8 mouse cellular contexts compared by ENCODE assay signal in genomic region chr11:99230261-99231048, GRCm38 (mm10). TPM values are rescaled to one million over a fixed set of nuclear protein-coding genes. Genes with fewer than 3 reads are reported as not detected.
A peak's percentile ranks its signal among the peaks of the same experiment; 100 is the strongest.
DNase-seq lines count a peak whose midpoint lies in the region; ATAC-seq and TF ChIP-seq lines count a peak whose summit lies in the region.

Gene Smarce1 (minus strand): TSS chr11:99231017.

- no peak for TF ChIP-seq CTCF in bone marrow, adult 2 months (IDR thresholded peaks at IDR 0.05; ENCODE audit: control insufficient read depth, insufficient read depth, low read length)
- no peak for TF ChIP-seq CTCF in heart, adult 2 months (IDR thresholded peaks at IDR 0.05)

- no peaks in the 10 kb centered on the region; the same call in 1 of the 2 replicates for H3K4me1 ChIP-seq in bone marrow, adult 2 months (ENCODE audit: control insufficient read depth, insufficient read depth, low read length)
- H3K4me1 ChIP-seq in embryonic facial prominence, embryonic 14.5 days (ENCODE audit: control insufficient read depth, insufficient read depth, low read length) = peaks cover 22% of the 10 kb centered on the region
- peaks cover 2% of the 10 kb centered on the region for H3K4me1 ChIP-seq in heart, adult 2 months (ENCODE audit: control insufficient read depth, insufficient read depth, low read length)
- peaks cover 28% of the 10 kb centered on the region for H3K4me1 ChIP-seq in limb, embryonic 13.5 days
- H3K4me1 ChIP-seq in midbrain, embryonic 15.5 days = peaks cover 38% of the 10 kb centered on the region

- no peaks in the 10 kb centered on the region for H3K27me3 ChIP-seq in embryonic facial prominence, embryonic 14.5 days (replicated peaks; ENCODE audit: control insufficient read depth, insufficient read depth, low read length)
- H3K27me3 ChIP-seq in heart, adult 2 months (ENCODE audit: control insufficient read depth, insufficient read depth, low read length) = no peaks in the 10 kb centered on the region; the same call in 1 of the 2 replicates
- H3K27me3 ChIP-seq in limb, embryonic 13.5 days = no peaks in the 10 kb centered on the region
- H3K27me3 ChIP-seq in midbrain, embryonic 15.5 days (replicated peaks) = no peaks in the 10 kb centered on the region

- intact Hi-C loops in heart, adult 2 months (cut with DNase I) = no loop called here

- H3K9ac ChIP-seq in embryonic facial prominence, embryonic 14.5 days (ENCODE audit: low read depth, low read length) = peak within 1 kb of the TSS; percentile 99
- peak within 1 kb of the TSS; percentile 98 for H3K9ac ChIP-seq in heart, adult 2 months (ENCODE audit: low read depth, low read length)
- peak within 1 kb of the TSS; percentile 99 for H3K9ac ChIP-seq in limb, embryonic 13.5 days
- H3K9ac ChIP-seq in midbrain, embryonic 15.5 days = peak within 1 kb of the TSS; percentile 99

- peak within 1 kb of the TSS; percentile 86 for H3K4me3 ChIP-seq in bone marrow, adult 2 months (replicated peaks; ENCODE audit: control insufficient read depth, low read depth, low read length)
- peak within 1 kb of the TSS; percentile 88 for H3K4me3 ChIP-seq in embryonic facial prominence, embryonic 14.5 days (ENCODE audit: low read depth, low read length)
- peak within 1 kb of the TSS; percentile 91 for H3K4me3 ChIP-seq in heart, adult 2 months
- H3K4me3 ChIP-seq in limb, embryonic 13.5 days = peak within 1 kb of the TSS; percentile 82
- H3K4me3 ChIP-seq in midbrain, embryonic 15.5 days = peak within 1 kb of the TSS; percentile 98

- peak; percentile 92 for DNase-seq in A20 (ENCODE audit: low read depth, low spot score)
- peak; percentile 86 for DNase-seq in embryonic facial prominence, embryonic 14.5 days (ENCODE audit: low spot score)
- peak; percentile 88 to 89 for DNase-seq in heart, adult 2 months
- peak; percentile 47 to 71 for DNase-seq in kidney, adult 8-10 months
- peak; percentile 65 to 80 for DNase-seq in spleen, adult 18-20 months

- no peaks in the 10 kb centered on the region for H3K9me3 ChIP-seq in embryonic facial prominence, embryonic 14.5 days (ENCODE audit: control insufficient read depth, low read length)
- no peaks in the 10 kb centered on the region for H3K9me3 ChIP-seq in limb, embryonic 13.5 days
- no peaks in the 10 kb centered on the region for H3K9me3 ChIP-seq in midbrain, embryonic 15.5 days

- peaks cover 5% of the 10 kb centered on the region; the same call in 1 of the 2 replicates for H3K79me2 ChIP-seq in heart, adult 2 months (replicated peaks; ENCODE audit: control insufficient read depth, insufficient read depth, low read length)

- peaks cover 24% of the 10 kb centered on the region for H3K36me3 ChIP-seq in embryonic facial prominence, embryonic 14.5 days (ENCODE audit: control insufficient read depth, insufficient read depth, low read length)
- H3K36me3 ChIP-seq in heart, adult 2 months (ENCODE audit: control insufficient read depth, insufficient read depth, low read length) = peaks cover 21% of the 10 kb centered on the region
- H3K36me3 ChIP-seq in limb, embryonic 13.5 days = peaks cover 22% of the 10 kb centered on the region
- H3K36me3 ChIP-seq in midbrain, embryonic 15.5 days (replicated peaks) = no peaks in the 10 kb centered on the region; the same call in 1 of the 2 replicates

- WGBS in bone marrow, adult 2 months = under 1% methylated on average over 87 of the region's 87 CpGs
- under 1% methylated on average over 73 of the region's 87 CpGs for WGBS in embryonic facial prominence, embryonic 14.5 days
- WGBS in heart, adult 2 months = under 1% methylated on average over 87 of the region's 87 CpGs
- WGBS in limb, embryonic 13.5 days = under 1% methylated on average over 80 of the region's 87 CpGs
- WGBS in midbrain, embryonic 15.5 days = under 1% methylated on average over 81 of the region's 87 CpGs

- no peak for TF ChIP-seq EP300 in heart, adult 2 months (IDR thresholded peaks at IDR 0.05; ENCODE audit: insufficient read depth, low read depth, low read length)

- TF ChIP-seq POLR2A in bone marrow, adult 2 months (IDR thresholded peaks at IDR 0.05; ENCODE audit: borderline replicate concordance, control insufficient read depth, low read depth, low read length) = peak; percentile 52; the same call in 1 of the 2 replicates
- no peak for TF ChIP-seq POLR2A in heart, adult 2 months (IDR thresholded peaks at IDR 0.05; ENCODE audit: insufficient read depth, low read depth, low read length)

- peak; percentile 92 for ATAC-seq in embryonic facial prominence, embryonic 14.5 days (ENCODE audit: low read depth)
- peak; percentile 88 for ATAC-seq in limb, embryonic 13.5 days (ENCODE audit: low FRiP score, low read depth)
- peak; percentile 94 for ATAC-seq in midbrain, embryonic 15.5 days (replicated peaks)

- H3K27ac ChIP-seq in bone marrow, adult 2 months (ENCODE audit: control insufficient read depth, insufficient read depth, low read depth, low read length, poor library complexity) = peak within 1 kb of the TSS; percentile 91
- peak within 1 kb of the TSS; percentile 100 for H3K27ac ChIP-seq in embryonic facial prominence, embryonic 14.5 days (replicated peaks; ENCODE audit: low read depth, low read length)
- peak within 1 kb of the TSS; percentile 91 for H3K27ac ChIP-seq in heart, adult 2 months
- peak within 1 kb of the TSS; percentile 99 for H3K27ac ChIP-seq in limb, embryonic 13.5 days
- H3K27ac ChIP-seq in midbrain, embryonic 15.5 days = peak within 1 kb of the TSS; percentile 97

- peak within 1 kb of the TSS; percentile 76 for H3K4me2 ChIP-seq in embryonic facial prominence, embryonic 14.5 days (ENCODE audit: low read depth, low read length)
- peak within 1 kb of the TSS; percentile 78 for H3K4me2 ChIP-seq in limb, embryonic 13.5 days (replicated peaks)
- H3K4me2 ChIP-seq in midbrain, embryonic 15.5 days = peak within 1 kb of the TSS; percentile 78

RNA-seq across cellular contexts. Expression of gene Smarce1, which starts in this region (rescaled TPM):
- 196 and 201 TPM in 2 replicates for polyA plus RNA-seq in bone marrow, adult 2 months (2011; ENCODE audit: insufficient read depth, insufficient read length, low replicate concordance, missing spikeins)
- polyA plus RNA-seq in embryonic facial prominence, embryonic 14.5 days (2014; fragmentation: Nextera tagmentation; extraction: Ambion mirVana) = 130 and 146 TPM in 2 replicates
- 10 to 100 TPM; 41.8 to 44.6 TPM for total RNA-seq in heart, adult 2 months (2021)
- 22.2 and 29.3 TPM in 2 replicates for polyA plus RNA-seq in heart, adult 2 months (2012; rRNA removed)
- polyA plus RNA-seq in limb, embryonic 13.5 days (2015; fragmentation: Nextera tagmentation; extraction: Ambion mirVana) = 327 and 346 TPM in 2 replicates
- 322 and 331 TPM in 2 replicates for polyA plus RNA-seq in midbrain, embryonic 15.5 days (2015; fragmentation: Nextera tagmentation; extraction: Ambion mirVana)

Comparison
In these comparisons a context has a peak if more than half of its experiments do, and no peak if none do; other contexts are left out.
1. Peak in every context shown above with its lines: DNase-seq, ATAC-seq, H3K4me3 ChIP-seq and H3K27ac ChIP-seq.